Mouse (Mus musculus) cortical plate, adult 2 months (tissue): Measurements from ENCODE around the gene Spc24.

Source experiments
- CTCF ChIP-seq: fragments of 200-500 bp; IDR thresholded peaks from 2 replicates; pipeline ENCODE4 v1.5.1; 2011; ENCODE audit warnings: mild to moderate bottlenecking, control low read depth, low read length; ENCODE audit not compliant: insufficient read depth; ENCODE audit errors: extremely low read depth
- POLR2A ChIP-seq: fragments of 200-500 bp; IDR thresholded peaks from 2 replicates; pipeline ENCODE4 v1.6.1; 2011; ENCODE audit warnings: mild to moderate bottlenecking, low read length, control low read depth; ENCODE audit not compliant: insufficient read depth; ENCODE audit errors: extremely low read depth

DNA sequence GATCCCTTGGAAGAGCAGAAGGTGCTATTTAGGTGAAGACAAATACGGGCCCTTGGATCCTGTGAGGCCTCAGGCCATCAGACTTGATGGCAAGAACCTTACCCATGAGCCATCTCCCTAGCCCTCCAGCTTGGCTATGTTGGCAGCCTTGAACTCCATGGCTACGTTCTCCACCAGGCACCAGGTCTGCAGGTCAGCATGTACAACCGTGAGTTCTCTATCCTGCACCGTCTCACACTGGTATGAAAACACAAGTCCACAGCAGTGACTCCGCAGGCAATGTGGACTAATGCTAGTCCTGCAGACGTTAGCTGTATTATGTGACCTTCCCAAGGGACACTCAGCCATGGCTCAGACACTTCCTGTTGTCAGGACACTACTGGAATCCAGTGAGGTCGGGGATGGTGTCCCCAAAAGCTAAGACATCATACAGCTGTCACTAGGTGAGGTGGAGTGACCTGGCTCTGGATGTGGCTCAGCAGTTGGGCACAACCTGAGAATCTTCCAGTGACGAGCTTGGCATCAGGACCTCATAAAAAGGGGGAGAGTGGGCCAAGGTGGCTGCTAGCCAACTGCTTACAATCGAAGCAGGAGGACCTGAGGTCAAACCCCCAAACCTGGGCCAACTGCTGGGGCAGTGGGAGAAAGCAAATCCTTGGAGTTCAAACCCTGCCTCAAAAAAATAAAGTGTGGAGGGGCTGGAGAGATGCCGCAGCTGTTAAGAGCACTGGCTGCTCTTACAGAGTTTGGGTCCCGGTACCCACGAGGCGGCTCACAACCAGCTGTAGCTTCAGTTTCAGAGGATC, 5.4 kb downstream of the Spc24 start:
- TF ChIP-seq POLR2A = no peak
- no peak for TF ChIP-seq CTCF
